Mouse (Mus musculus) midbrain, embryonic 15.5 days (tissue): ENCODE measurements around the gene Gm20532. TPM values are rescaled to one million over a fixed set of nuclear protein-coding genes. Genes with fewer than 3 reads are reported as not detected.

Experiments
- ATAC-seq: fragments of 200-750 bp; cut with Nextera tagmentation; replicated peaks from 2 replicates; pipeline ENCODE4 v1.8.0; 2017; ENCODE audit warnings: moderate TSS enrichment
- H3K27ac ChIP-seq: fragments of 300-500 bp; sonication (generic); 2 replicates; pipeline ENCODE4 v1.5.1; 2015; ENCODE audit warnings: mild to moderate bottlenecking, inconsistent platforms
- H3K27me3 ChIP-seq: fragments of 300-500 bp; sonication (generic); replicated peaks from 2 replicates; pipeline ENCODE4 v1.6.1; 2015; ENCODE audit warnings: inconsistent platforms
- H3K36me3 ChIP-seq: fragments of 300-500 bp; sonication (generic); replicated peaks from 2 replicates; pipeline ENCODE4 v1.6.1; 2015; ENCODE audit warnings: inconsistent platforms
- H3K4me1 ChIP-seq: fragments of 300-500 bp; sonication (generic); 2 replicates; pipeline ENCODE4 v1.6.1; 2015; ENCODE audit warnings: inconsistent platforms
- H3K4me2 ChIP-seq: fragments of 300-500 bp; sonication (generic); 2 replicates; pipeline ENCODE4 v1.6.1; 2015; ENCODE audit warnings: inconsistent platforms, mild to moderate bottlenecking, moderate library complexity
- H3K4me3 ChIP-seq: fragments of 300-500 bp; sonication (generic); 2 replicates; pipeline ENCODE4 v1.5.1; 2015; ENCODE audit warnings: mild to moderate bottlenecking, inconsistent platforms
- H3K9ac ChIP-seq: fragments of 300-500 bp; sonication (generic); 2 replicates; pipeline ENCODE4 v1.6.1; 2015; ENCODE audit warnings: mild to moderate bottlenecking, inconsistent platforms
- H3K9me3 ChIP-seq: fragments of 300-500 bp; sonication (generic); 2 replicates; pipeline ENCODE4 v1.6.1; 2016; ENCODE audit warnings: inconsistent platforms
- WGBS: fragments of 180-500 bp; shearing (Covaris S2); methylation state at CpG from one replicate; pipeline ENCODE4 v1.1.7; 2015; ENCODE audit warnings: mixed read lengths; 5-methylcytosine and 5-hydroxymethylcytosine counted together
- polyA plus RNA-seq: library from polyadenylated mRNA; unstranded; fragments of >200 nt; fragmentation: Nextera tagmentation; extraction: Ambion mirVana; gene quantifications from 2 replicates; pipeline ENCODE4 v1.2.1, GENCODE M21; 2015

Gm20532 gene
- not detected in 2 replicates for polyA plus RNA-seq

DNA sequence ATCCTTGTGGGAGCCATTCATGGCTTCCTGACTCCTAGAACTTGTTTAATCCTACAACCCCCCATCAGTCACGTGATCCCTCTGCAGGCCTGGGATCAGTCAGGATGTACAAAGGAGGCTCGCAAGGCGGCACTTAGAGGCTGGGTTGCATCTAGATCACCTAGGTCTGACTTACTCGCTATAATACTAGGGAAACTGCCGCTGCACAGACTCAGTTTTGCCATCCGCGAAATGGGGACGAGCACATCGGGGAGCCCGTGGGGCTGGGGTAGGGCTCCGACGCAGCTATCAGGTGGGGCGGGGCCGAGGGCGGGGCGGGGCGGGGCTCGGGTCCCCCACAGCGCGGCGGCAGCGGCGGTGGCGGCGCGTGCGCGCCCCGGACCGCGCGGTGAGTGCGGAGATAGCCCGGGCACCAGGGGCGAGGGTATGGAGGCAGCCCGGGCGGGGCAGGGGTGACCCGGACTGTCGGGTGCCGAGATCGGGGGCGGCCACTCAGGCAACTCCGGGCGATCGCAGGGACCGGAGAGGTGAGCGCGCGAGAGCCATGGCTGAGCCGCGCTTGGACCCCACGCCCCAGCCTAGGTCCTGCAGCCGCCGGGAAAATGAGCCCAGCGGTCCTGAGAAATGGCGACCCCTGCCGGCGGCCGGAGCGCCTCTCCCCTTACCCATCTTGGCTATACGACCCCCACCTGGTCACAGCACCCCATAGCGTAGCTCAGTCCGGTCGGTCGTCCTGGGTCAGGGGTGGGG, at the start of gene Gm20532:
Gene Gm20532, plus strand, starts transcription at position 346 of the 750 bp plus-strand sequence.
- Histone ChIP-seq H3K9me3 (no peaks in the 10 kb centered on the region), H3K4me3 (peak within 1 kb of the TSS; percentile 50), H3K4me1 (peaks cover 12% of the 10 kb centered on the region), H3K4me2 (peak within 1 kb of the TSS; percentile 74), H3K36me3 (no peaks in the 10 kb centered on the region), H3K27ac (no peak within 1 kb of the TSS), H3K27me3 (no peaks in the 10 kb centered on the region), H3K9ac (peak within 1 kb of the TSS; percentile 43)
- peak; percentile 81 for ATAC-seq
- WGBS: under 1% methylated on average over 65 of the region's 65 CpGs

DNA sequence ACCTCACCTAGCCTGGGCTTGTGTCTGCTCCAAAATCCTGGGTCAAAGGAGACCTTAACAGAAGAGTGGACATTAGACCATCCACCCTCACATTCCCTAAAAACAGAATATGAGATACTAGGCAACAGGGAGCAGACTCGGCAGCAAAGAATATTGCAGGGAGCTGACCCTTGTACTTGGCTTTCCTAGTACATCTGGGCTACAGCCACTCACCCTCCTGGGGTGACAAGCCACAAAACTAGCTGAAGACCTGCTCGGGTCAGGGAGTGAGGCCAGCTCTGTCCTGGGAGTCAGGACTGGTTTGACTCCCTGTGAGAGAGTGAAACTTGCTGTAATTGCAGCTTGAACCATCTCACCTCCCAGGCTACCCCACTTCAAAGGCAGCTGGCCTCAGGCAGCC, 46.9 kb upstream of the Gm20532 start:
- no peak overlapping the region for H3K9ac ChIP-seq
- H3K4me2 ChIP-seq: no peak overlapping the region
- H3K27ac ChIP-seq: no peak overlapping the region
- 67% methylated on average over 2 of the region's 2 CpGs for WGBS
- H3K9me3 ChIP-seq: no peaks in the 10 kb centered on the region
- H3K36me3 ChIP-seq: no peaks in the 10 kb centered on the region
- peaks cover 14% of the 10 kb centered on the region for H3K4me1 ChIP-seq
- ATAC-seq: no peak
- no peaks in the 10 kb centered on the region for H3K27me3 ChIP-seq
- no peak overlapping the region for H3K4me3 ChIP-seq

DNA sequence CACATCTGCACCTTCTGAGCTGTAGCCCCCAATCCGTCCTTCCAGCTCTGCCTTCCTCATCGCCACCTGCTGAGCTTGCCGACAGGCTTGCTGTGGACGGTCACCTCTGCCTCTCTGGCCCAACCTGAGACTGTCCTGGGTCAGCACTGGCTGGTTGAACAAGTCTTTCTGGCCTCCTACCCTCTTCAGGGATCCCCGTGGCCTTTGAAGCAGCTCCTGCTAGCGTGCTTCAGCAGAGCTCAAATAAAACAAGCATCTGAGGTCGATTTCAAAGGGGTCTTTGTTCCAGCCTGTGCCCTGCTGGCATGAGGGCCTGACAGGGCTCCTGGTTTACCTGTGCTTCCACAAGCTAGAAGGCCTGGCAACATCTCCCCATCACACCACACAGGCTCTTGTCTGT, 45.7 kb upstream of the Gm20532 start:
- peaks cover 14% of the 10 kb centered on the region for H3K4me1 ChIP-seq
- no peak overlapping the region for H3K4me2 ChIP-seq
- H3K9me3 ChIP-seq: no peaks in the 10 kb centered on the region
- no peak overlapping the region for H3K4me3 ChIP-seq
- no peaks in the 10 kb centered on the region for H3K36me3 ChIP-seq
- ATAC-seq: 0 out of 2 replicates have a peak, but pooled peaks have one; percentile 27
- no peaks in the 10 kb centered on the region for H3K27me3 ChIP-seq
- 0 out of 2 replicates have a peak overlapping the region, but pooled peaks have one; percentile 3 for H3K9ac ChIP-seq
- 25% methylated on average over 7 of the region's 7 CpGs for WGBS
- 0 out of 2 replicates have a peak overlapping the region, but pooled peaks have one; percentile 8 for H3K27ac ChIP-seq

DNA sequence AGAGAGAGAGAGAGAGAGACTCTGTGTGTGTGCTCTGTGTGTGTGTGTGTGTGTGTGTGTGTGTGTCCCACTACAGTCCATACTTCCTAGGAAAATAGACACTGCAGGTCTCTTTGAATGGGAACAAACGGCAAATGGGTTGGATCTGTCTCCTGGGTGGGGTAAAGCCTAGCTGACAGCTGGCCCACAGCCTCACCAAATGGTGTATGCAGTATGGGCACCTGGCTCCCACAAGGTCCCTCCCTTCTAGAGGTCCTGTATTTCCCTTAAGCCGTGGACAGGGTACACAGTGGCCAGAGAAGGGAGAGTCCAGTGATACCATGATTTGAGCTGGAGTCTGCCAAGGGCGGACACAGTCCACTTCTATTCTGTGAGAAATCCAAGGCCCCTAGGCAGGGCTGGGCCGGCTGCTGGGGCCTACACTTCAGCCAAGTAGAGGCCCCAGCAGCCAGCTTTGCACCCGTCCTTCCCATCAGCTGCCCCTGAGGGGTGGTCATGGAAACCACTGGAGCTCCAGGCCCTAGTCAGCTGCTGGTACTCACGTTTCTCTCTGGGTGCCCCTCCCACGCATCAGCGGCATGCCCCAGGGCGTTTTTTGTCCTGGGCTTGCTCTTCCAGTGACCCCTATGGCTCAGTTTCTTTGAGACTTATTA, 45.1 kb upstream of the Gm20532 start:
- H3K27ac ChIP-seq: 0 out of 2 replicates have a peak overlapping the region, but pooled peaks have one; percentile 15
- ATAC-seq: no peak; the same call in 1 of the 2 replicates

DNA sequence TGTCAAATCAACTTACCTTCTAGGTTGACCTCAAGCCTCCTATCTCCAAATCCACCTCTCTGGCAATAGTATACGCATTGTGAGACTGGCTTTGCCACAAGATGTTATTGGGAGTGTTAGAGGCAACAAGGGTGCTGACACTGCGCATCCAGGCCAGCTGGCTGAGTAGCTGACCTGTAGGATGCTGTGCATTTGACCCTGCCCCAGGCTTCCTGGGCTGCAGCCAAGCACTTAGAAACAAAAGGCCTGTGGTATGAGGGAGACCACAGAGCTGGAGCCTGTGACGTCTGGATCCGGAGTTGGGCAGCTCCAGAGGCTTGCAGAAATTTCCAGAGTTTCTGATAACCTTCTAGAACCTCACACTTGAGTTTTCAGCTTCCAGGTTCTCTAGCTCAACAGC, 43.3 kb upstream of the Gm20532 start:
- Histone ChIP-seq H3K9ac (no peak overlapping the region), H3K4me1 (peaks cover 20% of the 10 kb centered on the region), H3K4me3 (no peak overlapping the region), H3K27ac (no peak overlapping the region), H3K4me2 (no peak overlapping the region), H3K36me3 (no peaks in the 10 kb centered on the region), H3K27me3 (no peaks in the 10 kb centered on the region), H3K9me3 (no peaks in the 10 kb centered on the region)
- 73% methylated on average over 4 of the region's 4 CpGs for WGBS
- ATAC-seq: no peak

More for the DNA sequence above, 45.1 kb upstream of the Gm20532 start:
- peaks cover 14% of the 10 kb centered on the region for H3K4me1 ChIP-seq
- H3K9me3 ChIP-seq: no peaks in the 10 kb centered on the region
- no peaks in the 10 kb centered on the region for H3K36me3 ChIP-seq
- H3K9ac ChIP-seq: no peak overlapping the region
- no peak overlapping the region for H3K4me2 ChIP-seq
- no peak overlapping the region for H3K4me3 ChIP-seq
- H3K27me3 ChIP-seq: no peaks in the 10 kb centered on the region
- 28% methylated on average over 9 of the region's 9 CpGs for WGBS

DNA sequence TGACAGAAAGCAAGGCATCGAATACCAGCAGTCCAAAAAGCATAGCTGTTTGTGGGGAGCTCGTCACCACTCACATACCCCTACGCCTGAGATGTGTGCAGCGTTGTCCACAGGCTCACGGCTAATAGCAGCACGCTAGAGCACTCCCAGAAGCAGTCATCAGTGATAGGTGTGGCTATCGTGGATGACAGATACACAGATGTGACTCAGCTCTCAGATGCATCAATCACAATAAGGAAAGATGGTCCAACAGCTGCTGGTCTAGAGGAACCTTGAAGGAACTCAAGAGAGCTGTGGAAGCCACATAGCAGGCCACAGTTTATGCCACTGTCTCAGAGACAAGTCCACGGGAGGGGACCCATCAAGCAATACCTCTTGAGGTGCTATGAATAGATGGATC, 42.7 kb upstream of the Gm20532 start:
- H3K27ac ChIP-seq: no peak overlapping the region
- ATAC-seq: no peak
- H3K4me3 ChIP-seq: no peak overlapping the region
- H3K9me3 ChIP-seq: no peaks in the 10 kb centered on the region
- H3K4me1 ChIP-seq: peaks cover 20% of the 10 kb centered on the region
- 91% methylated on average over 8 of the region's 8 CpGs for WGBS
- H3K36me3 ChIP-seq: no peaks in the 10 kb centered on the region
- no peaks in the 10 kb centered on the region for H3K27me3 ChIP-seq
- H3K4me2 ChIP-seq: no peak overlapping the region
- no peak overlapping the region for H3K9ac ChIP-seq

DNA sequence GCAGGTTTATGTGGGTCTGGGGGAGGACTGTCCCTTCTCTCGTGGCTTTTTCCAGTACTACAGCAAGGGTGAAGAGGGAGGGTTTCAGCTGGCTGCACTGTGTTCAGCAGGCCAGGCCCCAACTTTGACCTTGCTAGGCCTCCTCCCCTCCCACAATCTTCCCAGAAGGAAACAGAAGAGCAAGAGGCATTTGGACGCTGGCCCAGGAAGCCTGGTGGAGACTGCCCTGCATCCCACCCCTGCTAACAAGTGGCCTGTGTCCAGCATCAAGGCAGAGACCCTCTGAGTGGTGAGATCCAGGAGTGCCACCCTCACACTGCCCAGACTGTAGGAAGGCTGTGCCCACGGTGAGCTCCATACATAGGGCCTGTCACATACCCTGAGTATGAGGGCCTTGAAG, 42.2 kb upstream of the Gm20532 start:
- Histone ChIP-seq H3K4me3 (no peak overlapping the region), H3K9ac (no peak overlapping the region), H3K36me3 (no peaks in the 10 kb centered on the region), H3K27ac (no peak overlapping the region), H3K4me2 (no peak overlapping the region), H3K27me3 (no peaks in the 10 kb centered on the region), H3K4me1 (peaks cover 20% of the 10 kb centered on the region), H3K9me3 (no peaks in the 10 kb centered on the region)
- ATAC-seq: no peak
- 83% methylated on average over 3 of the region's 3 CpGs for WGBS

DNA sequence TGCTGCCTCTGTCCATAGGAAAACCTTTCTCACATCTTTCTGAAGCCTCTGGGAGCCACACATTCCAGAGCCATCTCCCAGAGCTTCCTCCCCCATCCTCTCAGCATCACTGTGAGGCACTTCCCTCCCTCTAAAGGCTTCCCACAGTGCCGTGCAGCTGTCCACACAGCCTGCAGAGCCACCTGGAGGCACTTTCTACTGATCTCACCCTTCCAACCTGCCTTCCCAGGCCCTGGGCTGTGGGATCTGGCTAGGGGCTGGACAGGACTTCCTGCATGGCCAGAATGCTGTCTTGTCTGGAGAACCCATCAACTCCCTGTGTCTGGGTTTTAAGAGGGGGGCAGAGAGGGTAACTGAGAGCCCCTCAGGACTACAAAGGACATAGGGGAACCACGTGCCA, 39.0 kb upstream of the Gm20532 start:
- Histone ChIP-seq H3K36me3 (no peaks in the 10 kb centered on the region), H3K27me3 (no peaks in the 10 kb centered on the region), H3K9ac (no peak overlapping the region), H3K27ac (no peak overlapping the region), H3K4me3 (no peak overlapping the region), H3K9me3 (no peaks in the 10 kb centered on the region), H3K4me2 (no peak overlapping the region), H3K4me1 (peaks cover 7% of the 10 kb centered on the region; the same call in 1 of the 2 replicates)
- ATAC-seq: no peak
- WGBS: 24% methylated on average over 2 of the region's 2 CpGs

DNA sequence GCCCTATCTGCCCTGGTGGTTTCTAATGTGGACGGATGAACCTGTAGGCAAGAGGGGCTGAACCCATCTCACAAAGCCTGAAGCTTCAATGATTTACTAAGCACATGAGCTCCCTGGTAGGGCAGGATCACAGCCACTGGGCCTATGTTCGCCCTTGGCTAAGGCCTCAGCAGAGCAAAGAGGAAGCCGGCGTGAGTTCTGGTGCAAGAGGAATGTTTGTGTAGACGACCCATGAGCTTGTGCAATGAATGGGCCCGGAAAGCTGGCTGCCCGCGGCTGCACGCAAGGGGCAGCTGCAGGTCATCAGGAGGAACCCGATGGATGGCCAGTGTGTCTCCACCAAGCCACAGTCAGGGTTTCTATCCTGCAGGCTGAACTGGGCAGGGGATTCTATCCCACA, 36.6 kb upstream of the Gm20532 start:
- no peaks in the 10 kb centered on the region for H3K9me3 ChIP-seq
- WGBS: 92% methylated on average over 10 of the region's 10 CpGs
- no peaks in the 10 kb centered on the region for H3K36me3 ChIP-seq
- H3K4me3 ChIP-seq: no peak overlapping the region
- no peak overlapping the region for H3K9ac ChIP-seq
- H3K4me2 ChIP-seq: no peak overlapping the region
- peaks cover 7% of the 10 kb centered on the region; the same call in 1 of the 2 replicates for H3K4me1 ChIP-seq
- H3K27me3 ChIP-seq: no peaks in the 10 kb centered on the region
- no peak overlapping the region for H3K27ac ChIP-seq
- no peak for ATAC-seq

DNA sequence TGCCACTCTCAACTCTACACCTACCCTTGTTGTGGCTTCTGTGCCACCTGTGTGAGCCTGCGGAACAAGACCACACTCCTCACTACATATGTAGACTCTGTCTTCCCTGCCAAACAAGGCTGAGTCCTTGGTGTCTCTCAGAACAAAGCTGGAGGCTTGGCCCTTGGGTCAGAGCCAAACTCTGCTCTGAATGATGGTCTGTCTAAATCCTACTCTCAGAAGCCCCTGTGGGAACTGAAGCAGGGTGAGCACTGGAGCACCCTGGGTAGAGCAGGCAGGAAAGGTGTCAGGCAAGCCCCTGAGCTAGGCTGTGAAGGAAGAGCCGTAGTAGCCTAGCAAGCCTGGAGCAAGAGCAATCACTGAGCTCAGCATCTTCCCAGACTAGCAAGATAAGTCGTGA, 36.2 kb upstream of the Gm20532 start:
- no peaks in the 10 kb centered on the region for H3K9me3 ChIP-seq
- no peak overlapping the region for H3K9ac ChIP-seq
- H3K4me2 ChIP-seq: no peak overlapping the region
- WGBS: 65% methylated on average over 3 of the region's 3 CpGs
- no peak overlapping the region for H3K4me3 ChIP-seq
- H3K27me3 ChIP-seq: no peaks in the 10 kb centered on the region
- peaks cover 7% of the 10 kb centered on the region; the same call in 1 of the 2 replicates for H3K4me1 ChIP-seq
- no peak for ATAC-seq
- no peak overlapping the region for H3K27ac ChIP-seq
- no peaks in the 10 kb centered on the region for H3K36me3 ChIP-seq

DNA sequence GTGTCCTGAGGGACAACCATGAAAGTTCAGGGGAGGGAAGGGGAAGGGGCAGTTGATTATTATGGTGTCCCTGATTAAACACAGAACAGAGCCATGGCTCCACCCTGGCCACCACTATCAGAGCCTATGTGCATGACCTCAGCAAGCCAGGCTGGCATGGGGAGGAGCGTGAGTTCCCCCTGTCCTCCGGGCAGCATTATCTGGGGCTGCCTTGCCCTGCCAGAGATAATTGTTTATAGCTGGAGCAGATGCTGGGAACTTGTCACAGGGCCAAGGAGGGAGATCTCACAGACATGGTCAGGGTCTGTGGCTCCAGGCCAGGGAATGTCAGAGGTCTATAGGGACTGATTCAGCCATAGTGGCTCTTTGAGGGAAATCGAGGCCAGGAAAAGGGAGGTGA, 35.7 kb upstream of the Gm20532 start:
- Histone ChIP-seq H3K4me3 (no peak overlapping the region), H3K36me3 (no peaks in the 10 kb centered on the region), H3K9ac (no peak overlapping the region), H3K4me2 (no peak overlapping the region), H3K27ac (no peak overlapping the region), H3K4me1 (peaks cover 7% of the 10 kb centered on the region; the same call in 1 of the 2 replicates), H3K9me3 (no peaks in the 10 kb centered on the region), H3K27me3 (no peaks in the 10 kb centered on the region)
- WGBS: 68% methylated on average over 3 of the region's 3 CpGs
- ATAC-seq: no peak

DNA sequence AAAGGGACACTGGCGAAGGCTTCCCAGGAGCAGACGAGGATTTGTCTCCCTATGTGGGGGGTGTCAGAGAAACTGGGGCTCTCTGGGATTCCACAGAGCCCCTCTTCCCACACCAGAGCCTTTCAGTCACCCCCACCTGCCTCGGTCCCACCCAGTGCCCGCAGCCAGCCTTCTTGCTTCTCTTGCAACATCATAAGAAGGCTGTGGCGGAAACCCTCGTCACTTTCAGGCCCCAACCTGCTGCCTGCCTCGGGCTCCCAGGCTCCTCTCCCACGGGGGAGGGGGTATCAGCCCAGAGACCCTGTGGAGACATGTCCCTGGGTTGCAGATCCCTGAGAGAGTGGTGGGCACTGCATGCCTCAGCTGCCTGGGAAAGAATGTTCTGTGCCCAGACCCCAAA, 35.0 kb upstream of the Gm20532 start:
- ATAC-seq: no peak
- H3K36me3 ChIP-seq: no peaks in the 10 kb centered on the region

More for the DNA sequence above, 35.0 kb upstream of the Gm20532 start:
- Histone ChIP-seq H3K4me1 (peaks cover 7% of the 10 kb centered on the region; the same call in 1 of the 2 replicates), H3K27me3 (no peaks in the 10 kb centered on the region), H3K9ac (no peak overlapping the region), H3K4me3 (no peak overlapping the region), H3K4me2 (no peak overlapping the region), H3K27ac (no peak overlapping the region), H3K9me3 (no peaks in the 10 kb centered on the region)
- 79% methylated on average over 8 of the region's 8 CpGs for WGBS
